Mouse (Mus musculus) stomach, postnatal 0 days (tissue): Measurements from ENCODE around the gene Clcn7. TPM values are rescaled to one million over a fixed set of nuclear protein-coding genes. Genes with fewer than 3 reads are reported as not detected.
A peak's percentile ranks its signal among the peaks of the same experiment; 100 is the strongest.

Experiments
- ATAC-seq: fragments of 200-750 bp; cut with Nextera tagmentation; 2 replicates; pipeline ENCODE4 v1.8.0; 2017; ENCODE audit not compliant: low FRiP score, low TSS enrichment
- DNase-seq: peaks from one replicate; pipeline ENCODE4 v3.0.0-alpha.2; 2016; ENCODE audit warnings: low spot score
- H3K27ac ChIP-seq: fragments of 300-500 bp; sonication (generic); replicated peaks from 2 replicates; pipeline ENCODE4 v1.5.1; 2014; ENCODE audit warnings: mild to moderate bottlenecking, control low read depth
- H3K27me3 ChIP-seq: fragments of 300-500 bp; sonication (generic); 2 replicates; pipeline ENCODE4 v1.6.1; 2014; ENCODE audit warnings: low read length; ENCODE audit not compliant: control insufficient read depth, insufficient read depth
- H3K36me3 ChIP-seq: fragments of 300-500 bp; sonication (generic); 2 replicates; pipeline ENCODE4 v1.6.1; 2014; ENCODE audit warnings: low read length, mixed read lengths; ENCODE audit not compliant: control insufficient read depth, insufficient read depth
- H3K4me1 ChIP-seq: fragments of 300-500 bp; sonication (generic); replicated peaks from 2 replicates; pipeline ENCODE4 v1.6.1; 2014; ENCODE audit warnings: antibody characterized with exemption; ENCODE audit not compliant: control insufficient read depth, insufficient read depth
- H3K4me2 ChIP-seq: fragments of 300-500 bp; sonication (generic); replicated peaks from 2 replicates; pipeline ENCODE4 v1.6.1; 2014; ENCODE audit warnings: low read depth, mild to moderate bottlenecking, control low read depth, moderate library complexity
- H3K4me3 ChIP-seq: fragments of 300-500 bp; sonication (generic); 2 replicates; pipeline ENCODE4 v1.5.1; 2014; ENCODE audit warnings: low read depth, low read length, control low read depth
- H3K9ac ChIP-seq: fragments of 300-500 bp; sonication (generic); 2 replicates; pipeline ENCODE4 v1.6.1; 2014; ENCODE audit warnings: mild to moderate bottlenecking, low read length, control low read depth, mixed read lengths
- H3K9me3 ChIP-seq: fragments of 300-500 bp; sonication (generic); 2 replicates; pipeline ENCODE4 v1.6.1; 2016; ENCODE audit warnings: low read length; ENCODE audit not compliant: control insufficient read depth
- CTCF ChIP-seq: IDR thresholded peaks from 2 replicates; pipeline ENCODE4 v1.5.1; 2016; ENCODE audit warnings: antibody characterized with exemption, low read depth, mild to moderate bottlenecking, moderate library complexity
- EP300 ChIP-seq: optimal IDR thresholded peaks from 2 replicates; pipeline ENCODE3; 2016; ENCODE audit warnings: antibody characterized with exemption
- WGBS: fragments of 180-500 bp; shearing (Covaris S2); extraction: QIAGEN DNeasy Blood & Tissue Kit; methylation state at CpG from one replicate; pipeline ENCODE4 v1.1.7; 2014; 5-methylcytosine and 5-hydroxymethylcytosine counted together
- polyA plus RNA-seq: library from polyadenylated mRNA; unstranded; fragments of >200 nt; fragmentation: Nextera tagmentation; extraction: Ambion mirVana; gene quantifications from 2 replicates; pipeline ENCODE4 v1.2.1, GENCODE M21; 2015

The Clcn7 gene
- polyA plus RNA-seq, 1 experiment from 2014 or later, result 10.5 TPM

- ATAC-seq, result no peak
- Histone ChIP-seq H3K4me2 (no peak overlapping the region), H3K4me1 (no peaks in the 10 kb centered on the region), H3K4me3 (no peak overlapping the region), H3K27me3 (no peaks in the 10 kb centered on the region), H3K27ac (no peak overlapping the region), H3K9ac (no peak overlapping the region), H3K9me3 (no peaks in the 10 kb centered on the region), H3K36me3 (no peaks in the 10 kb centered on the region)
- peak; percentile 44 for TF ChIP-seq CTCF
- no peak for TF ChIP-seq EP300
- 79% methylated on average over 1 of the region's 1 CpGs for WGBS
- DNase-seq, result no peak
Observed at GRCm38 (mm10) chr17:25130060-25130459, 3.1 kb upstream of the Clcn7 start.

- no peak for ATAC-seq
Observed at GRCm38 (mm10) chr17:25135622-25136021, 2.4 kb downstream of the Clcn7 start.

GRCm38 (mm10) chr17:25138803-25139202 is 5.6 kb downstream of the Clcn7 start:
- H3K4me1 ChIP-seq, result no peaks in the 10 kb centered on the region
- H3K27me3 ChIP-seq, result no peaks in the 10 kb centered on the region
- no peak overlapping the region for H3K4me3 ChIP-seq
- ATAC-seq (no peak), DNase-seq (no peak)
- no peak overlapping the region for H3K4me2 ChIP-seq
- H3K27ac ChIP-seq, result no peak overlapping the region
- H3K36me3 ChIP-seq, result no peaks in the 10 kb centered on the region
- no peak overlapping the region for H3K9ac ChIP-seq
- H3K9me3 ChIP-seq, result no peaks in the 10 kb centered on the region
- 86% methylated on average over 1 of the region's 1 CpGs for WGBS
- no peak for TF ChIP-seq CTCF
- TF ChIP-seq EP300, result no peak

More at GRCm38 (mm10) chr17:25135622-25136021, 2.4 kb downstream of the Clcn7 start:
- H3K27me3 ChIP-seq, result no peaks in the 10 kb centered on the region
- no peak for DNase-seq
- no peak overlapping the region for H3K9ac ChIP-seq
- no peaks in the 10 kb centered on the region for H3K9me3 ChIP-seq
- H3K4me2 ChIP-seq, result no peak overlapping the region
- H3K4me1 ChIP-seq, result no peaks in the 10 kb centered on the region
- TF ChIP-seq EP300, result peak; percentile 34
- TF ChIP-seq CTCF, result no peak
- H3K4me3 ChIP-seq, result no peak overlapping the region
- no peak overlapping the region for H3K27ac ChIP-seq
- H3K36me3 ChIP-seq, result no peaks in the 10 kb centered on the region
- WGBS, result 85% methylated on average over 6 of the region's 6 CpGs

- H3K36me3 ChIP-seq, result no peaks in the 10 kb centered on the region
- no peak overlapping the region for H3K4me2 ChIP-seq
- no peaks in the 10 kb centered on the region for H3K9me3 ChIP-seq
- 60% methylated on average over 4 of the region's 4 CpGs for WGBS
- no peak overlapping the region for H3K4me3 ChIP-seq
- no peak overlapping the region for H3K9ac ChIP-seq
- H3K27me3 ChIP-seq, result no peaks in the 10 kb centered on the region
- H3K4me1 ChIP-seq, result no peaks in the 10 kb centered on the region
- no peak for TF ChIP-seq EP300
- peak; percentile 65 for TF ChIP-seq CTCF
- DNase-seq, result no peak
- no peak for ATAC-seq
- H3K27ac ChIP-seq, result no peak overlapping the region
Observed at GRCm38 (mm10) chr17:25139960-25140359, 6.8 kb downstream of the Clcn7 start.

GRCm38 (mm10) chr17:25162161-25162560 is 29.0 kb downstream of the Clcn7 start, which contains the start of gene Ccdc154:
Gene Ccdc154, plus strand, starts transcription at chr17:25162461.
- Histone ChIP-seq H3K4me2 (no peak within 1 kb of the TSS), H3K9ac (no peak within 1 kb of the TSS), H3K4me3 (no peak within 1 kb of the TSS), H3K27ac (no peak within 1 kb of the TSS), H3K27me3 (no peaks in the 10 kb centered on the region), H3K9me3 (no peaks in the 10 kb centered on the region), H3K4me1 (no peaks in the 10 kb centered on the region), H3K36me3 (peaks cover 3% of the 10 kb centered on the region; the same call in 1 of the 2 replicates)
- TF ChIP-seq CTCF (no peak), EP300 (no peak)
- DNase-seq (no peak), ATAC-seq (no peak)
- WGBS, result 92% methylated on average over 1 of the region's 1 CpGs

GRCm38 (mm10) chr17:25163387-25163786 is 30.2 kb downstream of the Clcn7 start:
- 52% methylated on average over 7 of the region's 7 CpGs for WGBS
- H3K4me1 ChIP-seq, result no peaks in the 10 kb centered on the region
- H3K9ac ChIP-seq, result no peak overlapping the region
- H3K27me3 ChIP-seq, result no peaks in the 10 kb centered on the region
- no peaks in the 10 kb centered on the region; the same call in 1 of the 2 replicates for H3K36me3 ChIP-seq
- no peak overlapping the region for H3K27ac ChIP-seq
- TF ChIP-seq CTCF, result no peak
- TF ChIP-seq EP300, result no peak
- no peak overlapping the region for H3K4me2 ChIP-seq
- no peak overlapping the region for H3K4me3 ChIP-seq
- ATAC-seq (peak; percentile 58), DNase-seq (no peak)
- no peaks in the 10 kb centered on the region for H3K9me3 ChIP-seq
